Mouse (Mus musculus) heart, postnatal 0 days (tissue): Measurements from ENCODE around the gene Pa2g4. TPM values are rescaled to one million over a fixed set of nuclear protein-coding genes. Genes with fewer than 3 reads are reported as not detected.
"Not testable (repeated sequence)": the region's sequence is repeated elsewhere in the genome, so short reads cannot be mapped to it uniquely, and the experiment has no call there.

ENCODE experiments used
- ATAC-seq: fragments of 200-750 bp; cut with Nextera tagmentation; 2 replicates; pipeline ENCODE4 v1.8.0; 2017; ENCODE audit warnings: low read depth, moderate number of reproducible peaks, moderate library complexity; ENCODE audit not compliant: insufficient read depth
- DNase-seq: peaks from one replicate; pipeline ENCODE4 v3.0.0-alpha.2; 2016; ENCODE audit warnings: low spot score
- H3K27ac ChIP-seq: fragments of 300-500 bp; sonication (generic); 2 replicates; pipeline ENCODE4 v1.5.1; 2014; ENCODE audit warnings: low read depth, mild to moderate bottlenecking
- H3K27me3 ChIP-seq: fragments of 300-500 bp; sonication (generic); 2 replicates; pipeline ENCODE4 v1.6.1; 2014; ENCODE audit warnings: low read length, mixed read lengths; ENCODE audit not compliant: control insufficient read depth, insufficient read depth
- H3K36me3 ChIP-seq: fragments of 300-500 bp; sonication (generic); replicated peaks from 2 replicates; pipeline ENCODE4 v1.6.1; 2014; ENCODE audit warnings: low read length, mixed read lengths; ENCODE audit not compliant: control insufficient read depth, insufficient read depth
- H3K4me1 ChIP-seq: fragments of 300-500 bp; sonication (generic); 2 replicates; pipeline ENCODE4 v1.6.1; 2014; ENCODE audit warnings: antibody characterized with exemption; ENCODE audit not compliant: control insufficient read depth, insufficient read depth
- H3K4me2 ChIP-seq: fragments of 300-500 bp; sonication (generic); 2 replicates; pipeline ENCODE4 v1.6.1; 2014; ENCODE audit warnings: low read depth, mild to moderate bottlenecking, low read length, moderate library complexity
- H3K4me3 ChIP-seq: fragments of 300-500 bp; sonication (generic); 2 replicates; pipeline ENCODE4 v1.5.1; 2014; ENCODE audit warnings: low read depth, low read length
- H3K9ac ChIP-seq: fragments of 300-500 bp; sonication (generic); replicated peaks from 2 replicates; pipeline ENCODE4 v1.6.1; 2014; ENCODE audit warnings: low read depth, low read length, mixed read lengths
- H3K9me3 ChIP-seq: fragments of 300-500 bp; sonication (generic); replicated peaks from 2 replicates; pipeline ENCODE4 v1.6.1; 2016; ENCODE audit warnings: low read length; ENCODE audit not compliant: control insufficient read depth
- CTCF ChIP-seq: IDR thresholded peaks from 2 replicates; pipeline ENCODE4 v1.5.1; 2016; ENCODE audit warnings: antibody characterized with exemption, control low read depth, low read depth
- EP300 ChIP-seq: IDR thresholded peaks from 2 replicates; pipeline ENCODE4 v1.6.1; 2016; ENCODE audit warnings: antibody characterized with exemption, low read depth
- WGBS: fragments of 180-500 bp; shearing (Covaris S2); extraction: QIAGEN DNeasy Blood & Tissue Kit; methylation state at CpG from one replicate; pipeline ENCODE4 v1.1.7; 2014; 5-methylcytosine and 5-hydroxymethylcytosine counted together
- polyA plus RNA-seq: library from polyadenylated mRNA; unstranded; fragments of >200 nt; fragmentation: Nextera tagmentation; extraction: Ambion mirVana; gene quantifications from 2 replicates; pipeline ENCODE4 v1.2.1, GENCODE M21; 2015
- total RNA-seq: library from RNA; depleted of rRNA; stranded (reverse); fragments of >200 nt; gene quantifications from 2 replicates; pipeline ENCODE4 v1.2.3, GENCODE M21; 2014; ENCODE audit warnings: low replicate concordance; rRNA removed

Pa2g4 gene
- total RNA-seq, result 50.2 and 58.2 TPM in 2 replicates
- 72.4 and 74.3 TPM in 2 replicates for polyA plus RNA-seq

- H3K9me3 ChIP-seq, result no peaks in the 10 kb centered on the region
- peak within 1 kb of the TSS; percentile 91 for H3K9ac ChIP-seq
- ATAC-seq (peak; percentile 96), DNase-seq (peak; percentile 99)
- H3K27me3 ChIP-seq, result no peaks in the 10 kb centered on the region
- peaks cover 33% of the 10 kb centered on the region for H3K36me3 ChIP-seq
- H3K4me1 ChIP-seq, result peaks cover 8% of the 10 kb centered on the region; the same call in 1 of the 2 replicates
- WGBS, result under 1% methylated on average over 58 of the region's 58 CpGs
- H3K4me2 ChIP-seq, result peak within 1 kb of the TSS; percentile 92
- 0 out of 2 replicates have a peak, but pooled peaks have one; percentile 7 for TF ChIP-seq CTCF
- peak; percentile 44; the same call in 1 of the 2 replicates for TF ChIP-seq EP300
- peak within 1 kb of the TSS; percentile 89 for H3K27ac ChIP-seq
- peak within 1 kb of the TSS; percentile 94 for H3K4me3 ChIP-seq
These were observed at the start of gene Pa2g4 for GRCm38 (mm10) chr10:128565788-128566531. TSS of gene Pa2g4 (minus strand) at chr10:128565987.

- H3K4me3 ChIP-seq, result no peak overlapping the region
- H3K4me2 ChIP-seq, result no peak overlapping the region
- no peak for ATAC-seq
- H3K9me3 ChIP-seq, result no peaks in the 10 kb centered on the region
- 51% methylated on average over 3 of the region's 3 CpGs for WGBS
- no peaks in the 10 kb centered on the region for H3K27me3 ChIP-seq
- TF ChIP-seq CTCF (no peak), EP300 (no peak)
- H3K4me1 ChIP-seq, result peaks cover 2% of the 10 kb centered on the region; the same call in 1 of the 2 replicates
- no peaks in the 10 kb centered on the region for H3K36me3 ChIP-seq
- DNase-seq, result no peak
- H3K27ac ChIP-seq, result no peak overlapping the region
- H3K9ac ChIP-seq, result no peak overlapping the region
These were observed 49.1 kb upstream of the Pa2g4 start for GRCm38 (mm10) chr10:128614934-128615333.

- not testable (repeated sequence) for H3K4me1 ChIP-seq, H3K9ac ChIP-seq, H3K27me3 ChIP-seq, H3K27ac ChIP-seq, H3K4me3 ChIP-seq, H3K9me3 ChIP-seq, H3K4me2 ChIP-seq, ATAC-seq, DNase-seq, H3K36me3 ChIP-seq
- 64% methylated on average over 4 of the region's 4 CpGs for WGBS
These were observed 48.0 kb upstream of the Pa2g4 start for GRCm38 (mm10) chr10:128613820-128614219.

- Histone ChIP-seq H3K4me1 (peaks cover 2% of the 10 kb centered on the region; the same call in 1 of the 2 replicates), H3K36me3 (no peaks in the 10 kb centered on the region), H3K9ac (no peak overlapping the region), H3K27ac (no peak overlapping the region), H3K27me3 (no peaks in the 10 kb centered on the region), H3K4me2 (no peak overlapping the region), H3K9me3 (no peaks in the 10 kb centered on the region), H3K4me3 (no peak overlapping the region)
- TF ChIP-seq CTCF (no peak), EP300 (no peak)
- ATAC-seq (no peak), DNase-seq (no peak)
- WGBS, result 38% methylated on average over 6 of the region's 6 CpGs
These were observed 47.3 kb upstream of the Pa2g4 start for GRCm38 (mm10) chr10:128613154-128613440.

GRCm38 (mm10) chr10:128612433-128613153, 46.8 kb upstream of the Pa2g4 start:
- H3K27me3 ChIP-seq, result no peaks in the 10 kb centered on the region
- ATAC-seq, result peak; percentile 55; the same call in 1 of the 2 replicates
- 0 out of 2 replicates have a peak overlapping the region, but pooled peaks have one; percentile 30 for H3K4me2 ChIP-seq
- TF ChIP-seq EP300 (no peak), CTCF (peak; percentile 86)
- H3K4me3 ChIP-seq, result no peak overlapping the region
- no peak overlapping the region for H3K9ac ChIP-seq
- DNase-seq, result peak; percentile 71
- 12% methylated on average over 16 of the region's 16 CpGs for WGBS
- peaks cover 2% of the 10 kb centered on the region; the same call in 1 of the 2 replicates for H3K4me1 ChIP-seq
- H3K27ac ChIP-seq, result no peak overlapping the region
- no peaks in the 10 kb centered on the region for H3K9me3 ChIP-seq
- H3K36me3 ChIP-seq, result no peaks in the 10 kb centered on the region
